Mouse (Mus musculus): Measurements from ENCODE around the gene Ppp1r8. TPM values are rescaled to one million over a fixed set of nuclear protein-coding genes. Genes with fewer than 3 reads are reported as not detected.

The Ppp1r8 gene
- polyA plus RNA-seq (2012; rRNA removed) (79.7 and 91.6 TPM in 2 replicates), polyA plus RNA-seq (2014; fragmentation: Nextera tagmentation; extraction: Ambion mirVana) (66.2 and 68.0 TPM in 2 replicates)

DNA sequence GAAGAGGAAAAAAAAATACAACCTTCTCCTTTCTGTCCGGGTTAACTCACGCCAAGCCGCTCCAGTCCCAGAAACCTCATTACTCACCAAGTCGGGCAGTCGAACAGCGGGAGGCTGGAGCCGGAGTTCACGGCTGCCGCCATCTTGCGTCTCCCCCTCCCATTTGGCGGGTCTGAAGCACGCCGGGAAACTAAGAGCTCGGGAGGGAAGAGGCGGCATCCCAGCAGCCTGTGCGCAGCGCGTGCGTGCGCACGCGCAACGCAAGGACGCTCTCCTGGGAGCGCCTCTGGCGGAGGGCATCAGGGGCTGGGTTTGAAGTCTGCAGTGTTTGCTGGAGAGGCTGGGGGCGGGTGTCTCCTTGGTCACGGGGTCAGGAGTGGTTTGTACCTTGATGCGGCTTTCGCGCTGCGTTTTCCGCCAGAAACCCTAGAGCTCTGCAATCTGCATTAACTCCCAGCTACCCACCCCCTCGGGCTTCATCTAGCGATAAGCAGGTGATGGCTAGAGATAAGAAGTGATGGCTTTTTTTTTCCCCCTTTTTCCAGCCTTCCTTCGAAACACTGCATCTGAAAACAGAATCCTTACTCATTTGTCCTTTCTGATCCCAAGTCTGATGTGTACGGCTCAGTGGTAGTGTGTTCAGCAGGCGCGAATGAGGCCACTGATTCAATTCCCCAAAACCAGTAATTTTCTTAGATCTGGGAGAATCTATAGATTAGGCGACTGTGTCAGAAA is at the start of gene Ppp1r8:
Gene Ppp1r8 (minus strand): TSS at position 200 of the 735 bp plus-strand sequence.
- under 1% methylated on average over 40 of the region's 40 CpGs for WGBS
- Histone ChIP-seq H3K4me2 (replicated peaks; ENCODE audit: low read depth, low read length, severe bottlenecking) (peak within 1 kb of the TSS; percentile 57), H3K27ac (replicated peaks; ENCODE audit: low read depth, low read length) (peak within 1 kb of the TSS; percentile 59), H3K9ac (ENCODE audit: low read depth, low read length, severe bottlenecking) (peak within 1 kb of the TSS; percentile 82), H3K27me3 (ENCODE audit: control insufficient read depth, insufficient read depth, low read length) (no peaks in the 10 kb centered on the region), H3K9me3 (ENCODE audit: control insufficient read depth, low read length) (no peaks in the 10 kb centered on the region), H3K36me3 (ENCODE audit: control insufficient read depth, insufficient read depth, low read length) (peaks cover 23% of the 10 kb centered on the region), H3K4me3 (replicated peaks; ENCODE audit: low read length) (peak within 1 kb of the TSS; percentile 67), H3K4me1 (ENCODE audit: control insufficient read depth, insufficient read depth, low read length) (peaks cover 10% of the 10 kb centered on the region)
- ATAC-seq (ENCODE audit: low FRiP score, low read depth) (peak; percentile 96), DNase-seq (ENCODE audit: low spot score) (peak; percentile 92)
- TF ChIP-seq POLR2A (IDR thresholded peaks at IDR 0.05; ENCODE audit: borderline replicate concordance, extremely low read depth, insufficient read depth, insufficient read length), result peak; percentile 96; the same call in 1 of the 2 replicates

DNA sequence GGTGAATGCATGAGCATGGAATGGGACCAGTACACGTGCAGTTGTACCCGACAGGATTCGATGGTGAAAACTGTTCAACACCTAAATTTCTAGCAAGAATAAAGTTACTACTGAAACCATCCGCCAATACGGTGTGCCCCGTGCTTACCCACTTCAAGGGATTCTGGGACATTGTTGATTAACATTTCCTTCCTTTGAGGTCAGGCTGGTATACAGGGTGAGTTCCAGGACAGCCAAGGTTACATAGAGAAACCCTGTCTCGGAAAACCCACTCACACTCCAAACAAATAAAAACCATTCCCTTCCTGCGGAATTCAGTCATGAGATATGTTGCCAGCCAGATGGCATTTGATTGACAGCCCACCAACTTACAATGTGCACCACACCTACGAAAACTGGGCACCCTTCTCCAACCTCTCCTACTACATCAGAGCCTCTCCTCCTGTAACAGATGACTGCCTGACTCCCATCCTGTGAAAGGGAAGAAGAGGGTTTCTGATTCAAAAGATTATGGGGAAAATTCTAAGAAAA is 41.9 kb upstream of the Ppp1r8 start:
- Histone ChIP-seq H3K4me3 (replicated peaks; ENCODE audit: low read length) (peak overlapping the region; percentile 98), H3K9me3 (ENCODE audit: control insufficient read depth, low read length) (no peaks in the 10 kb centered on the region), H3K4me2 (replicated peaks; ENCODE audit: low read depth, low read length, severe bottlenecking) (peak overlapping the region; percentile 81), H3K36me3 (ENCODE audit: control insufficient read depth, insufficient read depth, low read length) (peaks cover 9% of the 10 kb centered on the region), H3K9ac (ENCODE audit: low read depth, low read length, severe bottlenecking) (peak overlapping the region; percentile 93), H3K27ac (replicated peaks; ENCODE audit: low read depth, low read length) (peak overlapping the region; percentile 64; the same call in 1 of the 2 replicates), H3K4me1 (ENCODE audit: control insufficient read depth, insufficient read depth, low read length) (peaks cover 14% of the 10 kb centered on the region), H3K27me3 (ENCODE audit: control insufficient read depth, insufficient read depth, low read length) (no peaks in the 10 kb centered on the region)
- DNase-seq (ENCODE audit: low spot score) (no peak), ATAC-seq (ENCODE audit: low FRiP score, low read depth) (no peak; the same call in 1 of the 2 replicates)
- TF ChIP-seq POLR2A (IDR thresholded peaks at IDR 0.05; ENCODE audit: borderline replicate concordance, extremely low read depth, insufficient read depth, insufficient read length), result no peak
- 7% methylated on average over 9 of the region's 9 CpGs for WGBS

GRCm38 (mm10) chr4:132884064-132884843 is 41.3 kb upstream of the Ppp1r8 start, which contains the start of gene Stx12:
Stx12 (minus strand) TSS chr4:132884509.
- H3K4me2 ChIP-seq (replicated peaks; ENCODE audit: low read depth, low read length, severe bottlenecking), result peak within 1 kb of the TSS; percentile 81
- under 1% methylated on average over 72 of the region's 72 CpGs for WGBS
- 0 out of 2 replicates have a peak, but pooled peaks have one; percentile 61 for TF ChIP-seq POLR2A (IDR thresholded peaks at IDR 0.05; ENCODE audit: borderline replicate concordance, extremely low read depth, insufficient read depth, insufficient read length)
- peaks cover 13% of the 10 kb centered on the region for H3K36me3 ChIP-seq (ENCODE audit: control insufficient read depth, insufficient read depth, low read length)
- H3K27me3 ChIP-seq (ENCODE audit: control insufficient read depth, insufficient read depth, low read length), result no peaks in the 10 kb centered on the region
- peak within 1 kb of the TSS; percentile 93 for H3K9ac ChIP-seq (ENCODE audit: low read depth, low read length, severe bottlenecking)
- no peaks in the 10 kb centered on the region for H3K9me3 ChIP-seq (ENCODE audit: control insufficient read depth, low read length)
- DNase-seq (ENCODE audit: low spot score) (peak; percentile 93), ATAC-seq (ENCODE audit: low FRiP score, low read depth) (peak; percentile 96)
- peak within 1 kb of the TSS; percentile 98 for H3K4me3 ChIP-seq (replicated peaks; ENCODE audit: low read length)
- H3K4me1 ChIP-seq (ENCODE audit: control insufficient read depth, insufficient read depth, low read length), result peaks cover 14% of the 10 kb centered on the region
- peak within 1 kb of the TSS; percentile 77 for H3K27ac ChIP-seq (replicated peaks; ENCODE audit: low read depth, low read length)

DNA sequence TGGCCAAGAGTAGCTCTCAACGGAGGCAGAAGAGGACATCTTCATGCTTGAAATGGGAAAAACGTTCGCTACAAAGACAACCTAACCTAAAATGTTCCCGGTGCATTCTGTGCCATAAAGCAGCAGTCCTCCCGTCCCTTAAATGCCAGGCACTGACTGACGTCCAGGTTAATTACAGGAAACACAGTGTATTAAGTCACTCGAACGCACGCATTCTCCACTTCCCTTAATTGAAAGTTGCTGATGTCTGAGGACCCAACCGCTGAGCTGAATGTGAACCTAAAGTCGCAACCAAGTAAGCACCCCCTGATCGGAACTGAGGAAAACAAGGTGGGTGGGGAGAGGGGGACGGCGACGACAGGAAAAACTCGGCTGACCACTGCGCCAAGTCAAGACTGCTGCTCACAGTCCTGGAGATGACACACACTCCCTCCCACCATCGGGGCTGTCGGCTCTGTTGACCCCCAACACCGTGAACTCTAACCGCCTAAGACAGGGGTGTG is 40.6 kb upstream of the Ppp1r8 start:
- Histone ChIP-seq H3K9ac (ENCODE audit: low read depth, low read length, severe bottlenecking) (peak overlapping the region; percentile 93), H3K36me3 (ENCODE audit: control insufficient read depth, insufficient read depth, low read length) (peaks cover 13% of the 10 kb centered on the region), H3K4me3 (replicated peaks; ENCODE audit: low read length) (peak overlapping the region; percentile 98), H3K9me3 (ENCODE audit: control insufficient read depth, low read length) (no peaks in the 10 kb centered on the region), H3K27ac (replicated peaks; ENCODE audit: low read depth, low read length) (peak overlapping the region; percentile 77; the same call in 1 of the 2 replicates), H3K4me2 (replicated peaks; ENCODE audit: low read depth, low read length, severe bottlenecking) (peak overlapping the region; percentile 81), H3K27me3 (ENCODE audit: control insufficient read depth, insufficient read depth, low read length) (no peaks in the 10 kb centered on the region), H3K4me1 (ENCODE audit: control insufficient read depth, insufficient read depth, low read length) (peaks cover 14% of the 10 kb centered on the region)
- no peak for TF ChIP-seq POLR2A (IDR thresholded peaks at IDR 0.05; ENCODE audit: borderline replicate concordance, extremely low read depth, insufficient read depth, insufficient read length)
- no peak for DNase-seq (ENCODE audit: low spot score)
- under 1% methylated on average over 20 of the region's 21 CpGs for WGBS
- no peak for ATAC-seq (ENCODE audit: low FRiP score, low read depth)

All from limb, embryonic 14.5 days (tissue).